15 mouse cellular contexts compared by ENCODE assay signal in genomic region chr13:37715058-37715712, GRCm38 (mm10).
DNase-seq lines count a peak whose midpoint lies in the region; ATAC-seq and TF ChIP-seq lines count a peak whose summit lies in the region.
"Had no signal": no experiment of that assay in that cellular context is flagged by ENCODE, and none has a peak within 500 bp of the region (broad histone marks: within the 10 kb centered on the region; RNA-seq: fewer than 3 reads in every experiment).

No protein-coding gene starts in this region.

- H3K9ac ChIP-seq in liver, embryonic 16.5 days (ENCODE audit: low read depth, low read length) = no peak overlapping the region
- no peak overlapping the region for H3K9ac ChIP-seq in hindbrain, embryonic 12.5 days
- H3K9ac ChIP-seq: limb, embryonic 15.5 days had no signal

- no peak for TF ChIP-seq POLR2A in bone marrow macrophage, adult 2 months (IDR thresholded peaks at IDR 0.05; ENCODE audit: borderline replicate concordance, low read depth, low read length)

- H3K4me2 ChIP-seq in liver, embryonic 16.5 days (ENCODE audit: low read depth, low read length) = no peak overlapping the region
- no peak overlapping the region for H3K4me2 ChIP-seq in hindbrain, embryonic 12.5 days (replicated peaks)
- H3K4me2 ChIP-seq: limb, embryonic 15.5 days had no signal

- TF ChIP-seq CTCF in bone marrow macrophage, adult 2 months (IDR thresholded peaks at IDR 0.05; ENCODE audit: low read depth, low read length) = no peak

- ATAC-seq in liver, embryonic 16.5 days (ENCODE audit: low read depth) = peak; percentile 87
- ATAC-seq in hindbrain, embryonic 12.5 days (ENCODE audit: low FRiP score) = no peak
- ATAC-seq: Patski had no signal

- peaks cover 40% of the 10 kb centered on the region for H3K4me1 ChIP-seq in bone marrow macrophage, adult 2 months (ENCODE audit: control insufficient read depth, insufficient read depth, low read length)
- peaks cover 6% of the 10 kb centered on the region for H3K4me1 ChIP-seq in liver, embryonic 16.5 days (ENCODE audit: control insufficient read depth, low read depth, low read length)
- no peaks in the 10 kb centered on the region for H3K4me1 ChIP-seq in hindbrain, embryonic 12.5 days
- H3K4me1 ChIP-seq: limb, embryonic 15.5 days had no signal

- no peaks in the 10 kb centered on the region for H3K9me3 ChIP-seq in liver, embryonic 16.5 days (replicated peaks; ENCODE audit: control insufficient read depth, low read length)
- no peaks in the 10 kb centered on the region for H3K9me3 ChIP-seq in hindbrain, embryonic 12.5 days (replicated peaks)
- H3K9me3 ChIP-seq: limb, embryonic 15.5 days had no signal

- peak; percentile 18 for DNase-seq in adipocyte (ENCODE audit: low spot score)
- peak; percentile 15 for DNase-seq in kidney, postnatal 10 days
- no peak for DNase-seq in cerebellum, postnatal 14 days
- DNase-seq in frontal cortex, postnatal 10 days (ENCODE audit: low spot score in 2 of 2) = no peak
- DNase-seq: adrenal gland, adult 8-10 months; embryo, embryonic 11 days; heart, adult 2 months; heart, postnatal 36 days; retina, postnatal 1 day had no signal

- 37% methylated on average over 9 of the region's 9 CpGs for WGBS in liver, embryonic 16.5 days (ENCODE audit: insufficient replicate concordance)
- WGBS in hindbrain, embryonic 12.5 days = 43% methylated on average over 9 of the region's 9 CpGs

- H3K4me3 ChIP-seq in bone marrow macrophage, adult 2 months (ENCODE audit: insufficient read depth, low read length) = no peak overlapping the region
- no peak overlapping the region for H3K4me3 ChIP-seq in liver, embryonic 16.5 days (ENCODE audit: low read depth, low read length)
- H3K4me3 ChIP-seq in hindbrain, embryonic 12.5 days = no peak overlapping the region
- H3K4me3 ChIP-seq: heart, adult 2 months; limb, embryonic 15.5 days had no signal

- no peaks in the 10 kb centered on the region for H3K27me3 ChIP-seq in liver, embryonic 16.5 days (ENCODE audit: control insufficient read depth, insufficient read depth, low read depth, low read length)
- H3K27me3 ChIP-seq in hindbrain, embryonic 12.5 days = no peaks in the 10 kb centered on the region
- H3K27me3 ChIP-seq: CH12.LX; limb, embryonic 15.5 days; Patski had no signal

- H3K36me3 ChIP-seq in liver, embryonic 16.5 days (ENCODE audit: control insufficient read depth, insufficient read depth) = no peaks in the 10 kb centered on the region
- H3K36me3 ChIP-seq in hindbrain, embryonic 12.5 days = no peaks in the 10 kb centered on the region
- H3K36me3 ChIP-seq: limb, embryonic 15.5 days had no signal

- peak overlapping the region; percentile 28 for H3K27ac ChIP-seq in bone marrow macrophage, adult 2 months (ENCODE audit: insufficient read depth, low read depth, low read length)
- peak overlapping the region; percentile 82 for H3K27ac ChIP-seq in liver, embryonic 16.5 days (ENCODE audit: low read length)
- H3K27ac ChIP-seq in hindbrain, embryonic 12.5 days = no peak overlapping the region
- H3K27ac ChIP-seq: heart, adult 2 months; limb, embryonic 15.5 days had no signal

Comparison
In these comparisons a context has a peak if more than half of its experiments do, and no peak if none do; other contexts are left out.
1. DNase-seq: peak in adipocyte (single experiment) and kidney, postnatal 10 days (single experiment); none in cerebellum, postnatal 14 days (0 of 2) and frontal cortex, postnatal 10 days (0 of 2).